Mouse (Mus musculus): Measurements from ENCODE around the gene Apba3.
"Not testable (repeated sequence)": the region's sequence is repeated elsewhere in the genome, so short reads cannot be mapped to it uniquely, and the experiment has no call there.

Gene Apba3

DNA sequence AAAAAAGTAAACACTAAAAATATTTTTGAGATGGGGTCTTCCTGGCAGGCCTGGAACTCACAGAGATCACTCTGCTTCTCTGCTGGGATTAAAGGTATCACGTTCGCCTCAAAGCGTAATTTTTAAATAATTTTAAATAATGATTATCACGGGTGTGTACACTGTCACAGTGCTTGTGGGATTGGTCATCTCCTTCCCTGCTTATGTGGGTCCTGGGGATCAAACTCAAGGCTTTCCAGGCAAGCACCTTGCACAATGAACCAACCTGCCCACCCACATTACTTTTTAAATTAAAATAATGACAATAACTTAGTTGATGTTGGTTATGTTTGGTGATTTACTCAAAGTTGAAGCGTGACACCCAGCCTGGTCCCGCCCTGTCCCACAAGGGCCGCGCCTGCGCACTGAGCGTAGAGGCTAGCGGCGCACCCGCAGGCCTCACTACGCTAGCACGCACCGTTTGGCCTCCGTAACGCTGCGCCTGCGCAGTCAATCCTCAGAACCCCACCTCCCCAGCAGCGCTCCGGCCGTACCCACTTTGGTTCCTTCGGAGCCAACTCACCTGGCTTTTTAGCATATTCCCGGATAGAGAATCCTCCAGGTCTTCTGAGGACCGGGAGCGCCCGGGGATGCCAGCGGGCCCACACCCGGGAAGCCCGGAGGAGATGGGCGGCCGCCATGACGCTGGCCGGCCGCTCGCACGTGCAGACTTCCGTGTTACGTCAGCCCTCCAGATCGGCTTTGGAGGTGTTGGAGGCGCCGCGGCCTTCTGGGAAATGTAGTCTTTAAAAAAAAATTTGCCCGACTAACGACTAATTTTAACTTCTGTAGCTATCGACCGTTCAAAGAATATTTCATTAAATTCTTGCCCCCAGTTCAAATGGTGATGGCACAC is at the start of gene Apba3, which contains the start of gene Mrpl54:
Gene Apba3, plus strand, starts transcription at position 750 of the 895 bp plus-strand sequence.
Gene Mrpl54, minus strand, starts transcription at position 724 of the 895 bp plus-strand sequence.
- peak; percentile 99 for DNase-seq (ENCODE audit: low read depth, low spot score)

DNA sequence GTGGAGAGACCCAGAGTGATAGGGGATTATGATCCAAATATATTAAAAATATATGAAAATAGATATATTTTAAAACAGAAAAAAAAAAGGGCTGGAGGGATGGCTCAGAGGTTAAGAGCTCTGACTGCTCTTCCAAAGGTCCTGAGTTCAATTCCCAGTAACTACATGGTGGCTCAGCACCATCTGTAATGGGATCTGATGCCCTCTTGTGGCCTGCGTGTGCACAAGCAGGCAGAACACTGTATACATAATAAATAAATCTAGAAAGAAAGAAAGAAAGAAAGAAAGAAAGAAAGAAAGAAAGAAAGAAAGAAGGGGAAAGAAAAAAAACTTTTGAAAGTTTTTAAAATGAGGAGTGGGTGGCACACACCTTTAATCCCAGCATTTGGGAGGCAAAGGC is 49.5 kb upstream of the Apba3 start:
- DNase-seq (ENCODE audit: low read depth, low spot score) = peak; percentile 75

DNA sequence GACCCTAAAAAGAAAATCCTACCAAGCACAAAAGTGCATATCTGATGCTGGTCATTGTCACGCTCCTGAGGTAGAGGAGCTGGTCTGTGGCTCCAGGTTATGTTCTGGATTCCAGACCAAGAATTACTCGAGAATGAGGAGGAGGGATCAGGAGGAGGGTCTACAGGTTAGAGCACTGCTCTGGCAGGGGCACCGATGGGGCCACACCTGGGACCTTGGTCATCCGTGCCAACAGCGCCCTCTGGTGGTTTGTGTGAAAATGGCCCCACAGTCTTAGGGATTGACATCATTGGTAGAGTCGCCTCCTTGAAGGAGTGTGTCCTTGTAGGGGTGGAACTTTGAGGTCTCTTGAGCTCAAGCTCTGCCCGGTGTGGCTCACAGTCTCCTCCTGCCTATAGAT is 48.8 kb upstream of the Apba3 start:
- DNase-seq (ENCODE audit: low read depth, low spot score) = peak; percentile 87

DNA sequence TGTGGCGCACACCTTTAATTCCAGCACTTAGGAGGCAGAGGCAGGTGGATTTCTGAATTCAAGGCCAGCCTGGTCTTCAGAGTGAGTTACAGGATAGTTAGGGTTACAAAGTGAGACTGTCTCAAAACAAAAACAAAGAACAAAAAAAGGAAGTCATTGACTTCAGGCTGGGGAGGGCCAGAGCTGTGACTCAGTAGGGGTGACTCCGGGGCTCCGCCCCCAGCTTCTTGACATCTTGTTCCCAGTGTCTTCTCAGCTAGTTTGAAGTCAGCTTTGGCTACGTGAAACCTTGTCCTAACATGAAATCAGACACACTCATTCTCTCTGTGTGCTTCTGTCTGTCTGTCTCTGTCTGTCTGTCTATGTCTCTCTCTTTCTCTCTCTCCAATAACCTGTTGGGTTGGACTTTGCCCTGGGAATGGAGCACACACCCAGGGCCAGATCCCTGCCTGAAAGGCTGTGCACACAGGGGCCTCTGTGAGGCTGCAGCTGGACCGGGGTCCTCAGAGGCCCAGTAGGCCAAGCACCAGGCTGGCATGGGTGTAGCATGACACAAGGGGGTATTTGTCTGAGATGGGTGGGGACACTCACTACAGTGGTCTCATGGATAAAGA is 45.3 kb upstream of the Apba3 start:
- DNase-seq (ENCODE audit: low read depth, low spot score) = no peak

DNA sequence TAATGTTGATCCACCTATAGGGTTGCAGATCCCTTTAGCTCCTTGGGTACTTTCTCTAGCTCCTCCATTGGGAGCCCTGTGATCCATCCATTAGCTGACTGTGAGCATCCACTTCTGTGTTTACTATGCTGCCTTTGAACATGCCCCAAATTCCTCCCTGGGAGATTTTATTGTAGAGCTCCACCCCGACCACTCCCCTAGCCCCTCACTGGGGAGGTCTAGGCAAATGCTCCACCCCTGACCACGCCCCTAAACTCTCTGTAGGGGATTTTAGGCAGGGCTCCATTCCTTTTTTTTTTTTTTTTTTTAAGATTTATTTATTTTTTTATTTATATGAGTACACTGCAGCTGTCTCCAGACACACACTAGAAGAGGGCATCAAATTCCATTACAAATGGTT is 43.0 kb upstream of the Apba3 start:
- not testable (repeated sequence) for DNase-seq (ENCODE audit: low read depth, low spot score)

DNA sequence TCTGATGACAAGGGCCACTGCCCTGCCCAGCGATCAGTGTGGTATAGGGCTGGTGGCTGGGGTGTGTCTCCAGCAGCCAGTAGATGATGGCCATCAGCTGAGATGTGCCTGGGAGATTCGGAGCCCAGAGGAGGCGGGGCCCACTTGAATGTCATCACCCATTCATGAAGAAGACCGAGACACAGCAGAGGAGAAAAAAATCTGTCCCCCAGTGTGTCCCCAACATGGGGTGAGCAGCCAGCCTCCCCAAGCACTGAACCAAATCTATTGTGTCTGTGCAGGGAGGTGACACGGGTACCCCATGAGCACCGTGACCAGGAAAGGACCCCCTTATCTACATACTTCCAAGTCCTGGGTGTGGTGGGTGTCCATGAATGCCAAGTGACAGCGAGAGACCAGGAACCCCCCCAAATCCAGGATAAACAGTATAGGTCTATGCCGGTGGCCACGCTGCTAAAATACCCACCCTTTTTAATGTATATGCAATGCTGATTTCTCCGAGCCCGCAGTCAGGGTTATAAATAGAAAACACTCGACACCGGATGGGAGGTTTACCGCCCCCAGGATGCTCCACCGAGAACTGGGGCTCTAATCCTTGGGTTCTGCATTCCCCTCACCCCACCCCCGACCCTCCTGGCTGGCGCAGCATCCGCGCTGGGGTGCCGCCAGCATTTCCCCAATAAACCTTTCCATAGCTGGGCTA is 36.9 kb upstream of the Apba3 start:
- peak; percentile 52 for DNase-seq (ENCODE audit: low read depth, low spot score)

DNA sequence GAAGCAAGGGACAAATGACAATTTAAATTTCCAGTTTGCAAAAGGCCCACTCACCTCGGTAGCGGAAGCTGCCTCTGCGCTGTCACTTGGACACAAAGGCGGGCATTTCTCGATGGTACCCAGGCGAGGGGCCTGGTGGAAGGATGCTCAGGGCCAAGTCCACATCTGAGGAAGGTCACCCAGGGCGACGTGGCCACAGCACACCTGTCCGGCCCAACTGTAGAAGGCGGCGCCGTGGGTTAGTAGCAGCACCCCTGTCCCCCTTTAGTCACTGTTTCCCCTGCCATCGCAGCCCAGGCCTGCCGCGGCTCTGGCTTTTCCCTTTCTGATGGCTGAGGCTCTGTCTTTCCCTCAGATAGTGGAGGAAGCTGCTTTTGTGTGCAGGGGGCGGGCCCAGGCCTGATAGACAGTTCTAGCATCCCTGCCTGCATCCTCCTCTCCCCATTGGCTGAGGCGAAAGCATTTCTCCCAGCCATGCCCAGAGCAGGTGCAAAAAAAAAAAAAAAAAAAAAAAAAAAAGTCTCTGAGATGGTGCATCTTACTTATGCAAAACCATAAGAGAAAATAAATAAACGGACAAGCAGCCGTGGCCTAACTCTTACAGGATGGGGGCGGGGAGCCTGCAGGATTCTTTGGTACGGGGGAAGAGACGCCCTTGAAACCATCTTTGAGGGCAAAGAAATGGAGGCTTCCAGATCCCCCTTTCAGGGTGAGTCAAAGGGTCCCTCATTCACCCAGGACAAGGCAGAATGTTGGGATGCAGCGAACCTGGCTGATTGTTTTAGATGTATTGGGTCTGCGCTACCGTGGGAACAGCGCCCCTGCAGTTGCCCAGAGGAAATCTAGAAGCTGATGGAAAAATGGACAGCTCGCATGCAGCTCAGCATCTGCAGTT is 36.1 kb upstream of the Apba3 start, which contains the start of gene Atcay:
Gene Atcay, minus strand, starts transcription at position 396 of the 895 bp plus-strand sequence.
- peak; percentile 72 for DNase-seq (ENCODE audit: low read depth, low spot score)

DNA sequence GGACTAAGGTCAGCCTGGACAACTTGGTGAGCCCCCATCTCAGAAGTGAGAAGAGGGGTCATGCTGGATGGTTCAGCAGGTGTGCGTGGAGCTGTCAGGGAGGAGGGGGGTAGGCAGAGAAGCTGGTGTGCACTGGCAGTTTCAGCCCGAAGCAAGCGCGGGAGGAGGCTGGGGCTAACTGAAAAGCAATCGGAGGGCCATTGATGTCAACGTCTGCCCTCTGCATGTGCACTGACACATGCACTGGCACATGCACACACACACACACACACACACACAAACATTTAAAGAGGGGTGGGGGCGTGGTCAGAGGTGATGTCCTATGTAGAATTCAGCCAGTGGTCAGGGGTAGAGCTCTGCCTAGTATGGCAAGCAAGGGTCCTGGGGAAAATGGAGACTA is 35.3 kb upstream of the Apba3 start:
- no peak for DNase-seq (ENCODE audit: low read depth, low spot score)

DNA sequence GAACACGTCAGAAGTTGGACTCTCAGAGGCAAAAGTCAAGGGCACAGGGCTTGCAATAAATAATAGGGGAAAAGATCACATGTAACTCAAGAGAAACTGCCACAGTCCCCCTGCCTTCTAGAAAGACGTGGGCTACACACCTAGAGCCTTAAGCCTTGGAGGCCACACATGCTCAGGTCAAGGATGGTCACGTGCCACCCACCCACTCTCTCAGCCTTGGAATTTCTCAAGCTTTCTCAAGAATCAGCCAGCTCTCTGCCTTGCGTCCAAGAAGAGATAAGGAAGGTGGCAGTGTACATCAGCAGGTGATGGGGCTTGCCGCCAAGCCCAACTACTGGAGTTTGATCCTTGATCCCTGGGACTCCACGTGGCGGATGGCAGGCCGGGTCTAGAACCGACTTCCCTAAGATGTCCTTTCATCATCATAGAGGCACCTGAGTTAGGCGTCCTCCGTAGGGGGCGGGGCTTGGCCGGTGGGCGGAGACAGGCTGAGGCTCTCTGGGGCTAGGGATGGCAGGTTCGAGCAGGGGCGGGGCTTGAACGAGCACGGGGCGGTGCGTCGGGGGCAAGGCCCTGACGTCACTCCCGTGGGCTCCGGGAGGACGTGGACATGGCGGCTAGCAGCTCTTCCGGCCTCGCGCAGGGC is 34.1 kb upstream of the Apba3 start, which contains the start of gene Zfr2:
Gene Zfr2, plus strand, starts transcription at position 576 of the 646 bp plus-strand sequence.
- DNase-seq (ENCODE audit: low read depth, low spot score) = peak; percentile 98

DNA sequence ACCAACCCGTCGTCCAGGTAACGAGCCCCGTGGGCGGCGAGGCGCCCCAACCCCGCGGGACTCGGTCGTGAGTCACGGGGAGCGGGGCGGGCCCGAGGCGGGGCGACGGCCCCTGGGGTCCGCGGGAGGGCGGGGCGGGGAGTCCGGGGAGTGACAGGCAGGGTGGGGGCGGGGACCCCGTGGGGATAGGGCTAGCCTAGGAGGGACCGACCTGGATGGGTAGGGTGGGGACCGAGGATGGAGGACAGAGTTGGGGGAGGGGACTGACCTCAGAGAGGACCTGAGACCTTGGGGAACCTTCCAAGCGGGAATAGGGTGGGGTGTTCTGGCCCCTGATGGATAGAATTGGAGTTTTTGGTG is 33.6 kb upstream of the Apba3 start:
- DNase-seq (ENCODE audit: low read depth, low spot score) = no peak

DNA sequence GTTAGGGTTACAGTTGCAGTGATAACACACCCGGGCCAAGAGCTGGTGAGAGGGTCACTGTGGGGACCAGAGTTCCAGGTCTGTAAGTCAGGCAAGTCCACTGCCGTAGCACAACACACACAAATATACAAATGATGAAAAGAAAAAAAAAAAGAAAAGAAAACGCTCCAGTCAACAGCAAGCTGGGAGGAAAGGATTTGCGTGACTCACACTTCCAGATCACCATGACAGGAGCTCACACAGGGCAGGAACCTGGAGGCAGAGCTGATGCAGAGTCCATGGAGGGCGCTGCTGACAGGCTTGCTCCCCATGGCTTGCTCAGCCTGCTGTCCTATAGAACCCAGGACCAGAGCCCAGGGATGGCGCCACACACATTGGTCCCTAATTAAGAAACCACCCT is 32.6 kb upstream of the Apba3 start:
- no peak for DNase-seq (ENCODE audit: low read depth, low spot score)

DNA sequence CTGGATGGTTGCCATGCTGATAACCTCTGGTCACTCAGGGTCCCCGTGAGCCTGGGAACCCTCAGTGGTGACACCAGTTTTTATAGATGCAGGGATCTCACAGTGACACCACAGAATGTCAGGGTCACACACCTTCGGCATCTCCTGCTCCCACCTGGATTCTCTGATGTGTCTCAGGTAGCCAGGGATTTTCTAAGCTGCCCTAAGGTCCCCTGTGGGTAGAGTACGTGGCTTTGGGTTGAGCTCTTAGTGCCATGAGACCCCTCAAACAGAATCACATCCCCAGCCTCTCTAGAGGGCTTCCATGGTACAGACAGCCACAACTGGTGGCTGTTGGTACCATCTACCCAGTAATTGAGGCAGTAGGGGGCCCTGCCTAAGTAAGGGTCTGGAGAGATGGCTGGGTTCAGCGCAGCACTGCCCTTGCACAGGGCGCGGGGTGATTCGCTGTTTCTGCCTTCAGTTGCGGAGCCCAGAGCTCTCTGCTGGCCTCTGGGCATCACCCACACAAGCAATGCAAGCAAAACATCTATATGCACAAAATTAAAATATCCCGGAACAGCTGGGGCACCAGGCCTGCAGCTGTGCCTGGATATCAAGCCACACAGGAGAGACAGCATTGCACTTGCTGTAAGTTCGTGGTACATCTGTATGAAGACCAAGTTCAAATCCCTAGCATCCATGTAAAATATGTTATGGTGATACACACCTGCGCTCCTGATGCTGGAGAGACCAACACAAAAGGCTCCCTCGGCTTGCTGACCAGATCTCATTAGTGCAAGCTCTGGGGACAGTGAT is 30.1 kb upstream of the Apba3 start:
- DNase-seq (ENCODE audit: low read depth, low spot score) = no peak

DNA sequence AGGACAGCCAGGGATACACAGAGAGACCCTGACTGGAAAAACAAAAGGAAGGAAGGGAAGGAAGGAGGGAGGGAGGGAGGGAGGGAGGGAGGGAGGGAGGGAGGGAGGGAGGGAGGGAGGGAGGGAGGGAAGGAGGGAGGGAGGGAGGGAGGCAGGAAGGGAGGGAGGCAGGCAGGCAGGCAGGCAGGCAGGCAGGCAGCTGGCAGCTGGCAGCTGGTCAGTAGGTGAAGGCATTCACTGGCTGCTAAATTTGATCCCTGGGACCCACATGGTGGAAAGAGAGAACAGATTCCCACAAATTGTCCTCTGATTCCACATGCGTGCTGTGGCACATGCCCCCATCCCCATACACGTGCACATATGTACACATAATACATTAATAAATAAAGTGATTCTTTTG is 28.1 kb upstream of the Apba3 start:
- DNase-seq (ENCODE audit: low read depth, low spot score) = no peak

DNA sequence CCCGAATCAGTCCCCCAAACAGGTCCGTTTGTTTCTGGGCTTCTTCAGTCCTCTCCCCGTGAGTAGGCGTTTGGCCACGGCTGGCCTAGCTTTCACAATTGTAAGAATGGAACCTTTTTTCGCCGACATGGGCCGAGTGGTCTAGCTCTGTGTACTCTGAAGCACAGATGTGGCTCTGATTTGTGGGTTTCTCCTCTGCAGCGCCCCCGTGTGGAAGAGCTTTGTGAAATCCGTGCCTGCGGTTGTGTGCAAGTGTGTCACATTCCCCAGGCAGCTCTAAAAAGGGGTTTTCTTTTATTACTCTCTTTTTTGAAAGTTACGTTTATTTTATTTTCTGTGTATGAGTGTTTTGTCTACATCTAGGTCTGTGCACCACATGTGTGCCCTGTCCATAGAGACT is 25.9 kb upstream of the Apba3 start:
- peak; percentile 82 for DNase-seq (ENCODE audit: low read depth, low spot score)

DNA sequence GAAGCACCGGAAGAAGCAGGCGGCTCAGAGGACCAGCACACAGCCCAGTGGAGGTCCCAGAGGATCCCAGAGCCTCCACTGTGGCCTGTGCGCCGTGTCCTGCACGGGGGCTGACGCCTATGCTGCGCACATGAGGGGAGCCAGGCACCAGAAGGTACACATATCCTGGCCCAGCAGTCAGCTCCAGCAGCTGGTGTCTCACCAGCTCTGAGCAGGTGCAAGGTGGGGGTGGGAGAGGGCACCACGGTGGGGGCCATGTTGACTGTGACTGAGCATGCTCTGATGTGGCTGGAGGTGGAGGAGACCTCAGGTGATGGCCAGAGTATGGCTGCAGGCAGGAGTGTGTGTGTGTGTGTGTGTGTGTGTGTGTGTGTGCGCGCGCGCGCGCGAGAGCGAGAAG is 24.7 kb upstream of the Apba3 start:
- DNase-seq (ENCODE audit: low read depth, low spot score) = no peak

DNA sequence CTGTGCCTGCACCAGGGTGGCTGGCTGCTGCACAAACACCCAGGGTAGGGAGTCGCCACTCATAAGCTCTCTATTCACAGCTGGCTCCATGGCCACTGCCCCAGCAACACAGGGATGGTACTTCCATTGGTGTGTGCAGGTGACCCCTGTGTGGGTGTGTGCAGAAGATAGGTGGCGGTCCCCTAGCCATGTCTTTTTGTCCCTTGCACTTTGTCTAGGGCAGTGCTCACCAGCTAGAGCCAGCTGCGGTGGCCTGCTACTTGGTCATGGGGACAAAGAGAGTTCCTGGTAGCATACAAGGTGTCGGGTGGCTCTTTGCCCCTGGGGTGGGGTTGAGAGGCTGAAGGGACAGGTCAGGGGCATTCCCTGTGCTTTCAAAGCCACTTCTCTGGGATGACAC is 22.6 kb upstream of the Apba3 start:
- no peak for DNase-seq (ENCODE audit: low read depth, low spot score)

DNA sequence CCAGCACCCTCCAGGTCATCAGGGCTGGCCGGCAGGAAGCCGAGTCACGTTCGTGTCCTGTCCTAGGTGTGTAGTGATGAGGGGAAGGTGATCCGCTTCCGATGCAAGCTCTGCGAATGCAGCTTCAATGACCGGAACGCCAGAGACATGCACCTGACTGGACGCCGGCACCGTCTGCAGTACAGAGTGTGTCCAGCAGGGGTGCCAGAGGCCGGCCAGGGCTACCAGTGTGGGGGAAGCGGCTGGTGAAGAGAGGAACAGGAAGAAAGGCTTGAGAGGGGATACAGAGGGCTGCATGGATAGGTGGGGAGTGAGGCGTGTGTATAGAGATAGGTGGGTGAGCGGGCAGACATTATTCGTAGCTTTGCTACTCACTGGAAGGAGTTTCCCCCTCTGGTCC is 22.2 kb upstream of the Apba3 start:
- DNase-seq (ENCODE audit: low read depth, low spot score) = peak; percentile 85

DNA sequence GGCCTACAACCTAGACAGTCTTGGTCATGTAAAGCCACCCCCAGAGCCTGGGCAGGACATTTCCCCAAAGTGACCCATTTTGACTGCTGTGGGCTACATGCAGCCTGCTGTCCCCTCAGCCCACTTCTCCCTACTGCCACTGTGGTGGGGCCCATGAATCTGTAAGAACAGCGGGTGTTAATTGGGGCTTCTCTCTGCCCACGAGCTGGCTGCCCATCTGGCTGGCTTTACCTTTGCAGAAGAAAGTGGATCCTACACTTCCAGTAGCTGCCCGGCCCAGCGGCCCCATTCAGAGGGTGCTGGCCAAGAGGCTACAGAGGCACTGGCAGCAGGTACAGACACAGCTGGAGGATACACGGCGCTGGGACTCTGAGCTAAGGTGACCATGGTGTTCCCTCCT is 21.6 kb upstream of the Apba3 start:
- no peak for DNase-seq (ENCODE audit: low read depth, low spot score)

DNA sequence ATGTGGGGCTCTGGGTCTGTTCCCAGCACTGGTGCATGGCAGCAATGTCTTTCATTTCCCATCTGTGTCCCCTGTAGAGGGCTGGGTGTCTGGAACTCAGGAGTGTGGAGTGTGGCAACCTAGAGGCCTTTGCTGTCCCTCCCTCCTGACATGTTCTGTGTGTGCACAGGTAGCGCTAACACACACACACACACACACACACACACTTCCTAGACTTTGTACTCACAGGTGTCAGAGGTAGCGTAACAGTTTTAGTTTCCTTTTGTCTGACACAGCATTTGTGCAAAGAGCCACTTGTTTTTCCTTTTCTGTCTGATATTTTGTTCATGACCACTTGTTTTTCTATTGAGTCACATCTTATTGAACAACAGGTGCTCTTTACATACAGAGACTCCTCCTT is 19.0 kb upstream of the Apba3 start:
- DNase-seq (ENCODE audit: low read depth, low spot score) = peak; percentile 85

DNA sequence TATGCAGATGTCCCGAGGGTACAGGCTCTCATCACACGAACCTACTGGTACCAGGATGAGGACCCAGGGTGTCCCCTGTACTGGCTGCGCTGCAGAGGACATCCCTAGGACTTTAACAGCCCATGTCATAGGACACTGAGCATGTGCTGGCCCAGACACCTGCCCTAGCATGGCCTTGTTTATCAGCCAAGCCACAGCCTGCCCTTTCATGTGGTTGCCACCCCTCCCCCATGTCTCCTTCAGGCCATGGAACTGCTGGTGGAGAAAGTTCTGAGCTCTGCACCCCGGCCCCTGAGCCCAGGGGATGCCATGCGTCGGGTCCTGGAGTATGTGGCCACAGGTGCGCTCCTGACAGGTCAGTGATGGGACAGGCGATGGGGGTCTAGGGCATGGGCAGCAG is 17.3 kb upstream of the Apba3 start:
- peak; percentile 49 for DNase-seq (ENCODE audit: low read depth, low spot score)

Data from CD4-positive, CD25-positive, alpha-beta regulatory T cell, adult 2 months (primary cell).